Mouse (Mus musculus) hindbrain, embryonic 10.5 days (tissue): ENCODE measurements around the gene Ush2a. TPM values are rescaled to one million over a fixed set of nuclear protein-coding genes. Genes with fewer than 3 reads are reported as not detected.

ENCODE experiments used
- DNase-seq: peaks from one replicate; pipeline ENCODE4 v3.0.0-alpha.2; 2017; ENCODE audit warnings: low spot score
- H3K27ac ChIP-seq: fragments of 300-500 bp; sonication (generic); 2 replicates; pipeline ENCODE4 v1.5.1; 2016; ENCODE audit warnings: mild to moderate bottlenecking, moderate library complexity
- H3K27me3 ChIP-seq: fragments of 300-500 bp; sonication (generic); 2 replicates; pipeline ENCODE4 v1.6.1; 2016; ENCODE audit warnings: mild to moderate bottlenecking; ENCODE audit not compliant: poor library complexity, insufficient read depth, severe bottlenecking
- H3K36me3 ChIP-seq: fragments of 300-500 bp; sonication (generic); 2 replicates; pipeline ENCODE4 v1.6.1; 2016; ENCODE audit warnings: mild to moderate bottlenecking, moderate library complexity
- H3K4me1 ChIP-seq: fragments of 300-500 bp; sonication (generic); replicated peaks from 2 replicates; pipeline ENCODE4 v1.6.1; 2016; ENCODE audit warnings: mild to moderate bottlenecking
- H3K4me3 ChIP-seq: fragments of 300-500 bp; sonication (generic); 2 replicates; pipeline ENCODE4 v1.5.1; 2016; ENCODE audit warnings: mild to moderate bottlenecking, moderate library complexity
- H3K9me3 ChIP-seq: fragments of 300-500 bp; sonication (generic); 2 replicates; pipeline ENCODE4 v1.6.1; 2016; ENCODE audit warnings: mild to moderate bottlenecking, moderate library complexity
- WGBS: fragments of 180-500 bp; shearing (Covaris S2); methylation state at CpG from one replicate; pipeline ENCODE4 v1.1.7; 2016; 5-methylcytosine and 5-hydroxymethylcytosine counted together
- polyA plus RNA-seq: library from polyadenylated mRNA; unstranded; fragments of >200 nt; fragmentation: Nextera tagmentation; extraction: Ambion mirVana; gene quantifications from 2 replicates; pipeline ENCODE4 v1.2.1, GENCODE M21; 2016

Ush2a gene
- polyA plus RNA-seq, 1 experiment from 2014 or later, result 0.17 TPM

DNA sequence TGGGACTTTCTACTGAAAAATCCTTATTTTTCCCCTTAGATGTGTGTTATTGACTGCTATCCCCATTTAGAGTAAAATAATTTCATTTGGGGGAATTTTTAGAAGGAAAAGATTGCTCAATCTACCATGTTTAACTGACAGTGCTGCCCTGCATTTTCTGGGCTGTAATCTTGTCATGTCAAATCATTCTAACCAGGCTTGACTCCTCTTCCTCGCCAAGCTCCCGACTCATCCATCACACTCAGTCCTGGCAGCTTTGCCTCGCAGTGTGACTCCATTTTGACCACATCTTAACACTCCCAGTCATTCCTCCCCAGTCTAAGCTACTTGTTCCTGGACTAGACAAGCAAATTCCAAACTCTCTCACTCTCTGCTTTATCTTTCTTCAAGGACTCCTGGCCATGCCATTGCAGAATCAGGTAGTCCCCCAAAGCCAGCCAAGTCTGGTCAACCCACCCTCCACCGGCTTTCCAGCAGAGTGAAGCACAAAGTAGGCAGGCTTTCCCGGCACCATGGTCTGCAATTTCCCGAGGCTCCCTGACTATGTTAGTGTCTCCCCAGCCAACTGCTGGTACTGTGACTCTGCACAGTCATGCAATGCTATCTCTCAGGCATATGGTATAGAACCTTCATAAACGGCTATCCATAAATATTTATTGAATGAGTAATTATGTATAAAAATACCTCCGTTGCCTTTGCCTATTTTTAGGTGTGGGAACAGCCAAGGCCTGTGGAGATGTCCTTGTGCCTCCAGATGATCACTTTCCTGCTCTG is 146.0 kb downstream of the Ush2a start:
- Histone ChIP-seq H3K9me3 (no peaks in the 10 kb centered on the region), H3K4me3 (no peak overlapping the region), H3K4me1 (no peaks in the 10 kb centered on the region), H3K27ac (no peak overlapping the region), H3K27me3 (no peaks in the 10 kb centered on the region), H3K36me3 (no peaks in the 10 kb centered on the region)
- 89% methylated on average over 8 of the region's 8 CpGs for WGBS
- DNase-seq, result no peak

DNA sequence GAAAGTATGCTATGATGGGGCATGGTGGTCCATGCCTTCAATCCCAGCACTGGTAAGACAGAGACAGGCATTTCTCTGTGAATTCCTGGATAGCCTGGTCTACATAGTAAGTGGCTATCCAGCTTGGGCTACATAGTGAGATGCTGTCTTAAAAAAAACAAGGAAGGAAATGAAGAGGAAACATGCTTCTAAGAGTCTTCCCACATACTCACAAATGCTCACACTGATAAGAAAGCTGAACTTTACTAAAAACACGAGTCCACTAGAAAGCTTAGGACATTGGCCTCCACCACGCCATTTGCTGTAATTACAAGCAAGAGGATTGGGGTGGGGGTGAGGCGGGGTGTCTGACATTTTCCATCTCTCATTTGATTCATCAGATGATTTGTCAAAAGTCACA is 148.7 kb downstream of the Ush2a start:
- no peak for DNase-seq
- 90% methylated on average over 3 of the region's 3 CpGs for WGBS

DNA sequence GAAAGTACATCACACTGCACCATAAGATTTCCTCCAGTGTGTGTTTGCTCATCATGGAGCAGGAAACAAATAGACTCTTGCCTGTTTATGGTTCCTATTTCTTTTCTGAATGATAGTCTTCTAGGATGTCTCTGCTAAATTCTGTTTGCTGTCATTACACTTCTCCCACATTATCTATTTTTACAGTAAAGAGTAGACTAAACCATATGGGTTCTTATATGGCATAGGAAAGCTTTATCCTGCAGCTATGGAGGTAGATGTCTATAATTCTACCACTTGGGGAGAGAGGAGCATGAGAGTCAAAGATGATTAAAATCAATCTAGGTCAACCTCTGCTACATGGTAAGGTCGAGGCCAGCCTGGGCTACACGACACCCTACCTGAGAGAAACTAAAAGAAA is 158.7 kb downstream of the Ush2a start:
- H3K9me3 ChIP-seq, result no peaks in the 10 kb centered on the region
- H3K4me1 ChIP-seq, result peaks cover 12% of the 10 kb centered on the region
- no peak overlapping the region for H3K27ac ChIP-seq
- H3K27me3 ChIP-seq, result no peaks in the 10 kb centered on the region
- no peak for DNase-seq
- 87% methylated on average over 2 of the region's 2 CpGs for WGBS
- H3K4me3 ChIP-seq, result no peak overlapping the region
- H3K36me3 ChIP-seq, result no peaks in the 10 kb centered on the region

More for the DNA sequence above, 148.7 kb downstream of the Ush2a start:
- Histone ChIP-seq H3K36me3 (no peaks in the 10 kb centered on the region), H3K27ac (no peak overlapping the region), H3K4me1 (no peaks in the 10 kb centered on the region), H3K4me3 (no peak overlapping the region), H3K27me3 (no peaks in the 10 kb centered on the region), H3K9me3 (no peaks in the 10 kb centered on the region)

DNA sequence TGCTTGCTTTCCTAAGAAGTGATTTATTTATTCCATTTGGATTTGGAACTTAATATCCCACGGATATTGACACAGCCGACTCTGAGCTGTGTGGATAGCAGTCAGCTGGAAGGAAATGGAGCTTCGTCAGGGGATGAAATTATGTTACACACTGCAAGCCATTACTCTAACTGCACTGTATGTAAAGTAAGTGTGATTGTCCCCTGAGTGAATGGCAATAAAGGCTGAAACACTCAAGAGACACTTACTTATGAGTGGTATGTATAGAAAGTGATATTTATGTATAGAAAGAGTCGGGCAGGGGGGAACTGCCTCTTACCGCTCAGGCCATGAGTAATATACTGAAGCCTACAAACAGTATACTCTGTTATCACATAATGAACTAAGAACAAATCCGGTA is 166.3 kb downstream of the Ush2a start:
- DNase-seq, result no peak
- 85% methylated on average over 6 of the region's 6 CpGs for WGBS

DNA sequence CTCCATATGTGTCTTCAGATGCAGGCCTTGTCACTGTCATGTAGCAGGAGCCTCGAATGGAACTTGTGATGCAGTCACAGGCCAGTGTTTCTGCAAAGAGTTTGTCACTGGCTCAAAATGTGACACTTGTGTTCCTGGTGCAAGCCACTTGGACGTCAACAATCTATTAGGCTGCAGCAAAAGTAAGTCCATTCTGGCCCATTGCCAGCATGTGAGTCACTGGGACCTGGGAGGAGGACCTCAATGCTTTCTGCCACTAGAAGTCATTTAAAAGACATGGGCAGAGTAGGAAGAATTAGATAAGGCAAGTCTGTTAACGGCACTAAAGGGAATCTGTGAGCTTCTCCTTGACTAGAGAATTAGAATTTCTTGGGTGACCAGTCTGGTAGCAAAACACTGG is 168.9 kb downstream of the Ush2a start:
- Histone ChIP-seq H3K27me3 (no peaks in the 10 kb centered on the region), H3K4me3 (no peak overlapping the region), H3K27ac (no peak overlapping the region), H3K36me3 (no peaks in the 10 kb centered on the region), H3K9me3 (no peaks in the 10 kb centered on the region), H3K4me1 (peaks cover 6% of the 10 kb centered on the region; the same call in 1 of the 2 replicates)
- 74% methylated on average over 3 of the region's 3 CpGs for WGBS
- DNase-seq, result no peak

More for the DNA sequence above, 166.3 kb downstream of the Ush2a start:
- Histone ChIP-seq H3K27ac (no peak overlapping the region), H3K9me3 (no peaks in the 10 kb centered on the region), H3K27me3 (no peaks in the 10 kb centered on the region), H3K36me3 (no peaks in the 10 kb centered on the region), H3K4me1 (peaks cover 6% of the 10 kb centered on the region; the same call in 1 of the 2 replicates), H3K4me3 (no peak overlapping the region)

DNA sequence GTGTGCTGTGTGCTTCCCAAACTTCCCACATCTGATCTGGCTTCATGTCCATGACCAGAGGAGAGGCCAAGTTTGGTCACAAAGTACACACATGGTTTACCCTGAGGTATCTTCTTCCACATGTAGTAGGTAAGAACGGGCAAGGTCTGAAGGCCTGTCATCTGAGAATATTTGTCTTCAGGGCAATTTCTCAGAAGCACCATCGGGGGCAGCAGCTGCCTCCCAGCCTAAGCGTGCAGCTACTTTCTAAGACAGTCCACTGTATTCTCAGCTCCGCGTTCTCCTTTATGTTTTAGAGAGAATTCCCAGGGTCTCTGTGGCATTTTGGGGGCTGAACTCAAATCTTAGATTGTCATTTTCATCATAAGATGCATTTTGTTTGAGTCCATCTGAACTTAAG is 186.1 kb downstream of the Ush2a start:
- H3K27me3 ChIP-seq, result no peaks in the 10 kb centered on the region
- H3K36me3 ChIP-seq, result no peaks in the 10 kb centered on the region
- no peaks in the 10 kb centered on the region for H3K4me1 ChIP-seq
- DNase-seq, result no peak
- H3K27ac ChIP-seq, result no peak overlapping the region
- no peaks in the 10 kb centered on the region for H3K9me3 ChIP-seq
- H3K4me3 ChIP-seq, result no peak overlapping the region
- 75% methylated on average over 5 of the region's 5 CpGs for WGBS

DNA sequence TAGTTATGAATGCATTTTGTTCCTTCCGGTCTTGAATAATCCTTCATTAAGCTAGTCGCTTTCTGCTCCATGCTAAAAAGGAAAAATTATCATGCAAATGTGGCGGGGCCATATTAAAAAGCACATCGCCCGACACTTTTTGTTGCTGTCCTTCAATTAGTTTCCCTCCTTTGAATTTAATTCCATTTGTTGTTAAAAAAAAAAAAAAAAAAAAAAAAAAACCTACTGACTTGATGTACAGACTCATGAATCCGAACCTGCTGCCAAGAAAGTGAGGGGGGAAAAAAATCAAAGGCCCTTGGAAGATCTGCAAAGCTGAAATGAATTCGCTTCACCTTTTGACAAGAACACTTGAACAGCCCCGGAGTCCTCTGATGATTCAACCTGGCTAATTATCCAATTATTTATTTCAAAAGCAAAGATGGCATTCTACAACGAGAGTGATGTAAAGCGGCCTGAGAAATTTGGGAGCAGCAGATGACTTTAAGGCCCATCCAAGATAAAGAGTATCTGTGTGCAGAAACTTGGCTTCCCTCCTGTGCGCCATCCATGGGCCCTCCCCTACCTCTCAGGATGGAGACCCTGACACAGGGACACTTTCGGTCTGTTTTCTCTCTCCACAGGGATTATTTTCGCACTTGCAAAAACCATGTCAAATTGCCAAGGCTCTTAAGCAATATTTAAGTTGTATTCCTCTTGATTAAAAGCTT is 194.8 kb downstream of the Ush2a start:
- Histone ChIP-seq H3K4me3 (no peak overlapping the region), H3K27me3 (no peaks in the 10 kb centered on the region), H3K36me3 (no peaks in the 10 kb centered on the region), H3K27ac (no peak overlapping the region), H3K9me3 (no peaks in the 10 kb centered on the region), H3K4me1 (no peaks in the 10 kb centered on the region)
- no peak for DNase-seq
- WGBS, result 78% methylated on average over 13 of the region's 13 CpGs

DNA sequence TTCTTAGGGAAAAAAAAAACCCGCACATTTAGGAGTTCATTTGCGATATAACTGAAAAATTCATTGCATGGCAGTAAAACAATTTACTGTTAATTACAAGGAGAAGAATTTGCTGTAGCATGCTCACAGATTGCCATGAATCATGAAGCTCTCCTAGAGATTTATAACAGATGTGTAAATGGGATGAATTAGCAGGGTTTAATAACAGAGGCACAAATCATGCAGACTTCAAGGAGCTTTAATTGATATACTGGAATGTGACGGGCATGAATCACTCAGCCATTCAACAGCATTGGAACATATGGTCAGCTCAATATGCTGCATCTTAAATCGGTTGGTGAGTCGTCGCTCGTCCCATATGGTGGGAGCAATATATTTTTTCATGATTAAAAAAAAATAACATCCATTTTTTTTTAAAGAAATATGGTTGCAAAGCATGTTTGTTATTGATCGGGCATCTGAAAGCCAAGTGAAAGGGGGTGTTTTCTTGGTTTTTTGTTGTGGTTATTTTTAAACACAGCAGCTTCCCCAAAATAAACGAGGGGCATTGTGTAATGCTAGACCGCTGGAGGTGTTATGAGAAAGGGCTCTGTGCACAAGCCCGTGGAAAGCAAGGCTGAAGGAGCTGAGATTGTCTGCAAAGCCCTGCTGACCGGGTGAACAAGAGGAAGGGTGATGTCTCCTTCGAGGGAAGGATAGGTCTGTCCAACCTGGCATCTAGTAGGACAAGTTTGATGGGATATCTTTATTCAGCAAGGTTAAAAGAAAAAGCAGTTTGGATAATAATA is 195.6 kb downstream of the Ush2a start:
- Histone ChIP-seq H3K27ac (no peak overlapping the region), H3K36me3 (no peaks in the 10 kb centered on the region), H3K9me3 (no peaks in the 10 kb centered on the region), H3K4me3 (no peak overlapping the region), H3K4me1 (no peaks in the 10 kb centered on the region), H3K27me3 (no peaks in the 10 kb centered on the region)
- 66% methylated on average over 13 of the region's 13 CpGs for WGBS
- DNase-seq, result no peak

DNA sequence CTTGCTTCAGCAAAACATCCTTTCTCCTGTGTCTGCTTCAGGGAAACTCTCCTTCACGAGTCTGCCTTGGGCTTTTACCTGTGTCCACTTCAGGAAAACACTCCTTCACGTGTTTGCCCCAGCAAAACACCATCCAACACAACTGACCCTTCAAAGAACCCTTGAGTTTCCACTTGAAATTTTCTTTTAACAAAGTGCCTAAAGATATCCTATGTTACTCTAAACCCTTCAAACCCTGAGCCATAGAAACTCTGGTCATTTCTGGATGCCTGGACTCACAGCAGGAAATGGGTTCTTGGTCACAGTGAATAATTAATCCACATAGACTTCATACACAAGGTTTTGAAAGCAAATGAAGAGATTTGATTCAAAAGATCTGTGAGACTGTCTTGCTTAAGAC is 199.4 kb downstream of the Ush2a start:
- DNase-seq, result no peak
- WGBS, result 80% methylated on average over 2 of the region's 2 CpGs
- no peaks in the 10 kb centered on the region for H3K4me1 ChIP-seq
- no peak overlapping the region for H3K4me3 ChIP-seq
- H3K9me3 ChIP-seq, result no peaks in the 10 kb centered on the region
- no peak overlapping the region for H3K27ac ChIP-seq
- H3K36me3 ChIP-seq, result no peaks in the 10 kb centered on the region
- H3K27me3 ChIP-seq, result no peaks in the 10 kb centered on the region

DNA sequence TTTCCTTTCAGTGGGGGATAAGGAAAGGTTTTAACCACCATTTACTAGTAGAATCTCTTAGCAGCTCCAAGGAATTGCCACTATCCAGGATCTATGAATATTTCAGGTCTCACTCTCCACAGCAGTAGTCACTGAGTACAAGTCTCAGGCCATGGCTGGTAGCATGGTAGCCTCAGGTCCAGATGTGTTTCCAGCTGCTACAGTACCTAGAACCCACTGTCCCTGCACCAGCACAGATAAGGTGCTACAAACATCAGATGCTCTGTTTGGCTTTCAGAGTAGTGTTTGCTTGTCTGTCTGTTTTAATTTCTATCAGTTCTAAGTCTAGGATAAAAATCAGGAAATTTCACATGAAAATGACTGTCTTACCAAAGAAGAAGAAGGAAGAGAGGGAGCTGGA is 202.8 kb downstream of the Ush2a start:
- H3K9me3 ChIP-seq, result no peaks in the 10 kb centered on the region
- no peaks in the 10 kb centered on the region for H3K4me1 ChIP-seq
- no peaks in the 10 kb centered on the region for H3K36me3 ChIP-seq
- no peak for DNase-seq
- no peak overlapping the region for H3K27ac ChIP-seq
- no peaks in the 10 kb centered on the region for H3K27me3 ChIP-seq
- H3K4me3 ChIP-seq, result no peak overlapping the region

DNA sequence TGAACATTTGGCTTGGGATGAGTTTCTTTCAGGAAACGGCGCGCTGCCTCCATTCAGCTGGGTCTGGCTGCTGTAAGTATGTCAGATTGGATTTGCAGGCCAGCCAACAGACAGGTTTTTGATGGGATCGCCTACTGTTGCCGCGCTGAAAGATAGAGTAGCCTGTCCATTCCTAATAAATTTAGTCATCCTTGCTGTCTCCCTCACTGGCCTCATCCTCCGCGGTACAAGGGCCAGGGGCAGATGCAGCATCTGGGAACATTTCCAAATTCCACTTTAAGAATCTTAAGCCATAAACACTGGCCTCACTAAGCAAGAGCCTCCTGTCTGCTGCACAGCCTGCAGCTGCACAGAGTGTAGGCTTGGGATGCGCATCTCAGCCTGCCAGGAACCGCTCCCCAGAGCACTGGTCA is 206.6 kb downstream of the Ush2a start:
- no peaks in the 10 kb centered on the region for H3K36me3 ChIP-seq
- H3K9me3 ChIP-seq, result no peaks in the 10 kb centered on the region
- no peaks in the 10 kb centered on the region for H3K27me3 ChIP-seq
- no peak overlapping the region for H3K27ac ChIP-seq
- 93% methylated on average over 10 of the region's 10 CpGs for WGBS
- DNase-seq, result no peak
- no peak overlapping the region for H3K4me3 ChIP-seq
- H3K4me1 ChIP-seq, result no peaks in the 10 kb centered on the region

DNA sequence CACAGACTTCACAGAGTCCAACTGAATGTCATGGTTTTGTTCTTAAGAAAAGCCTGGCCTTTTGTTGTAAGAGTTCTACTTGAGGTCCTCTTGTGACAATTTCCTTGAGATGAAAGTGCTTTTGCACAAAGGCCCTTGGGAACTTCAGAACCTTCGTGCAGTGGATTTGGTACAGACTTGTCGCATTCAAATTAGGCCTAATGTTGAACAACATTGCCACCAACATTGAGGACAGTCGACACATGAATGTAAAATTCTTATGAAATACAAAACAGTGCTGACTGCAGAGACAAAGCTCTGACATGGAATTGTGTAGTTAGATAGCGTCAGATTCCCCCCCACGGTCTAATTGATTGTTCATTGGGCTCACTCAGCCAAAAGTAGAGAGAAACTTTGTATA is 243.1 kb downstream of the Ush2a start:
- no peak for DNase-seq
- 75% methylated on average over 5 of the region's 5 CpGs for WGBS
- Histone ChIP-seq H3K36me3 (no peaks in the 10 kb centered on the region), H3K27me3 (no peaks in the 10 kb centered on the region), H3K4me3 (no peak overlapping the region), H3K4me1 (no peaks in the 10 kb centered on the region), H3K9me3 (no peaks in the 10 kb centered on the region), H3K27ac (no peak overlapping the region)

DNA sequence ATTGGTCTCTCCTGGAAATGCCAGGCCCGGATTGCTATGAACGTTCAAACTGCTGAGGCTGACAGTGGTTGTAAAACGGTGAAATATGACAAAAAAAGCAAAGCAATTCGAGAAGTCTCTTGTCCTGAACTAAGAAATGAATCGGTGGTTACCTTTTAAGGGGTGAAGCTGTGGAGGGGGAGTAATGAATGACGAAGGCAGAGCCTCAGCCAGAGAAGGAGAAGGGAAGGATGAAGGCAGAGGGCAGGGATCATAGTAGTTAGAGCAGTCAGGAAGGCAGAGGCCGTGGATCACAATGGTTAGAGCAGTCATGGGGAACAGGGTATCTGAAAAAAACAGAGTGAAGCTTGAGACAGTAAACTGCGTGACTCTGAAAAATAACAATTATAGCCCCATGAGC is 257.0 kb downstream of the Ush2a start:
- H3K9me3 ChIP-seq, result no peaks in the 10 kb centered on the region
- H3K27ac ChIP-seq, result no peak overlapping the region
- 91% methylated on average over 8 of the region's 8 CpGs for WGBS
- no peak overlapping the region for H3K4me3 ChIP-seq
- no peaks in the 10 kb centered on the region for H3K4me1 ChIP-seq
- no peaks in the 10 kb centered on the region for H3K27me3 ChIP-seq
- no peaks in the 10 kb centered on the region for H3K36me3 ChIP-seq
- DNase-seq, result no peak
